Mouse (Mus musculus) yolk sac, embryonic 10.5 days (tissue): ENCODE results near the gene Zbtb18.

Experiments used
- DNase-seq: peaks from one replicate; pipeline ENCODE4 v3.0.0-alpha.2; 2017; ENCODE audit warnings: low spot score

The Zbtb18 gene

GRCm38 (mm10) chr1:177442196-177442808 is at the start of gene Zbtb18:
Zbtb18 (plus strand) TSS chr1:177442351.
- DNase-seq, result peak; percentile 35

DNA sequence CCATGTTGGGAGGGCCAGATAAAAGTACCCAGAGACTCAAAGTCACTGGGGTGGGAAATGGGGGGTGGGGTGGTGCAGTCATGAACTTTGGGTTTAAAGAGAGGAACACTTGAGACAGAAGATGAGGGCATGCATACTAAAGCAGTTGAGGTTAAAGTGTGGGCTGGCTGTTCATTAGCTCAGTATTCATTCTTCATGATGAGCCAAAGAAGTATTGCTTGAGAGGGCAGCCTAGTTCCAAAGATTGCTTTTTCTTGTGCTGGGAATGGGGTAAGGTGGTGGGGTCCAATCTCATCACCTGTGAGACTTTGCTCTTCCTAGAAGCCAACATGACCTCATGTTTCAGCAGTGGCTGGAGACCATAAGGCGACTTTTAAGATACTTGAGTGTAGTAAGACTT is 44.7 kb upstream of the Zbtb18 start:
- no peak for DNase-seq

DNA sequence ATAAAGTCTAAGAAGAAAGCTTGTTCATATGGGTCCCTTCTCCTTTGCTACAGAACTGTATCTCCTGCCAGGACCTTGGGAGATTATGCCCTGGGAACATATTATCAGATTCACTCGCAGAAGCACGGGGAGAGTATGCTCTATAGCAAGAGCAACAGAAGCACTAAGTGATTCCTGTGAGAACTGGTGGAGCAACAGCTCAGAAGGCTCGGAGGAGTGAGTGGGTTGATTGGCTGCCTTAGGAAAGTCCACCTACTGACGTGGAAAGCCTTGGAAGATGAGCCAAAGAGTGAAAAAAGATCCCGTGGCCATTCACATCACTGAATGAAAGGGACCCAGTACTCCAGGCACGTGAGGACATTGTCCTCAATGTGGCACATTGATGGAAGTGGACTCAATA is 37.0 kb upstream of the Zbtb18 start:
- DNase-seq, result no peak

DNA sequence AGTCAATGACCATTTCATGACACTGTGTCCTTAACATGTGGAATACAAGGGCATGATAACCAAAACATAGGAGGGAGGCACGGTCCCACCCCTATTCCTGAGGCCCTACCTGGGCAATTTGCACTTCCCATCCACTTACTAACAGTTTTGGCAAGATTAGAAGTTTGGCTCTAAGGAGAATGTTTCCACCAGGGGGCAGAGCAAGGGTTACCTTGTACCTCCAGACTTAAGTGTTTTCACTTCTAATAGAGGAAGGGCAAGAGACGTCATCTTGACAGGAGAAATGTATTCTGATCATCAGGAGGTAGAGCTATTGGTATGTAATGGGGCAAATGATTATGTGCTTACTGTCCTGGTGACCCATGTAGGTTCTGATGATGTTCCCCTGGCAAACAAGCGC is 33.5 kb upstream of the Zbtb18 start:
- no peak for DNase-seq

- no peak for DNase-seq
Observed at GRCm38 (mm10) chr1:177410769-177411348, 31.3 kb upstream of the Zbtb18 start.

DNA sequence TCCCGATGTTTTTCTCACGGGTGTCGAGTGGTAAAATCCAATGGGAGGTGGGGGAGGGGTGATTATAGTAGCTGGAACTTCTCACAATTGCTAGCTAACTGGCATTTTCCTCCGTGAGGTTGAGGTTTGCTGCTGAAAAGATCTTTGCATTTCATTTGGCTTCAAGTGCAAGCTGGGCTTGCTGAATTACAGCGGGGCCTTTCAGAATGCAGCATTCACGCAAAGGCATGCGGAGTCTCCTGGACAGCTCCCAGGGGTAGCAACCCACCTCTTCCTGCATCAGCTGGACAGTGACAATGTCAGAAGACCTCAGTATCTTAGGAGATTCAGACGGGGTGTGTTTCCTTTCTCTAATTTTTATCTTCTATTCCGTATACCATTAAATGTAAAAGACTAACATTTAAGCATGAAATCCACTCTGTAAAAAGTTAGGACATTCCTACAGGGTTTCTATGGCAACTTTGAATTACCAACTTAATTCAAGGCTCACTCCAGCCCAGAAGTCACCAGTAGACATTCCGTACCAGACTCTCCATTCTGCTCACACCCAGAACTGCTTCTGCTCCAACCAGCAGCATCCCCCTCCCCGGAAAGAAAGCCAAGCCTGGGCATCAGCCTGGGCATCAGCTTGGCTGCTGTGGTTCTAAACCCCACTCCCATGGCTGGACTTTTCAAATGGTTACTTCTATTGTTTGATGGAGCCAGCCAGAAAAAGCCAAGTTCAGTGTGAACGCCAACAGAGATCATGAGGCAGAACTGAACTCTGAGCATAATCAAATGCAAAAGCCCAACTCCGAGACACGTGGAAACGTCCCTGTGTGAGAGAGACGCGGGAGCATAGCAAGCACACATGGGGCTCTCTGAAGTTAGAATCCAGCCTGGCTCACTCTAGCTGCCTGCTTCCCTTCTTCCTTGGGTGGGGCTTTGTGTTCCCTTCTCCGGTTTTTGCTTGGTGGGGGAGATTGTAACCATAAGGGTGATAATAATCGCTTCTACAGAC is 30.5 kb upstream of the Zbtb18 start:
- DNase-seq, result no peak

DNA sequence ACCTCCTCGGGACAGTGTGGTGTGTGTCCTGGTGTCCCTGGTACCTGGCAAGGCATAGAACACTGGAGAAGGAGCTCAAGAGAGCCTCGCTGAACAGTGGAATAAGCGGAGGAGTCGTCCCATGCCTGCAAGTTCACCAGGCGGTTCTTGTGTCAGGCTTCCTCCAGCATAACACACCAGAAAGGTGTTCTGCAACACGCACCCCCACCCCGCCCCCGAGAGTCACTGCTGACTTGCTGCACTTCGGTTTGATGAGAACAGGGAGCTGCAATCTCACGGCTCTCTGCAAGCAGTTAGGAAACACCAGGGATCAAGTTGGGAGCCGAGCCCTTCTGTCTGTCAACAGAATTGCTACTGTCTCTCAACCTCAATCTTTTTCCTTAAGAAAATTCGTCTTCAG is 22.8 kb upstream of the Zbtb18 start:
- DNase-seq, result no peak

DNA sequence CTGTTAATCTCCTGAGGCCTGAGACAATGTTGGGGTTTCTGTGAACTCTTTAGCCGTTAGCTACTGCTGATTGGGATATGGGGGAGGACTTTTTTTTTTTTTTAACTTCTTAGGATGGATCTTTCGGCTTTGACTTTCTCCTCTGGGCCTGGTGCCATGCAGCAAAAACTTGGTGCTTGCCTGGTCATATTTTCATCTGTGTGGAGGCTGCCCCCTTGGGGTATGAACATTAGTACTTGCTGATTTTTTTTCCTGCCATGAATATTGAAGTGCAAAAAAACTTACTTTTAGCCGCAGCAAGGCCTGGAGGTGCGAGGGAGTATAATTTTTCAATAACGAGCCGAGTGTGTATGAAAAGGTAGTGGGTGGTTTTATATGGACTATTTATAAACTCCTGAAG is 22.0 kb upstream of the Zbtb18 start:
- no peak for DNase-seq

- DNase-seq, result no peak
Observed at GRCm38 (mm10) chr1:177427862-177428261, 14.3 kb upstream of the Zbtb18 start.

GRCm38 (mm10) chr1:177428338-177428737 is 13.8 kb upstream of the Zbtb18 start:
- no peak for DNase-seq

DNA sequence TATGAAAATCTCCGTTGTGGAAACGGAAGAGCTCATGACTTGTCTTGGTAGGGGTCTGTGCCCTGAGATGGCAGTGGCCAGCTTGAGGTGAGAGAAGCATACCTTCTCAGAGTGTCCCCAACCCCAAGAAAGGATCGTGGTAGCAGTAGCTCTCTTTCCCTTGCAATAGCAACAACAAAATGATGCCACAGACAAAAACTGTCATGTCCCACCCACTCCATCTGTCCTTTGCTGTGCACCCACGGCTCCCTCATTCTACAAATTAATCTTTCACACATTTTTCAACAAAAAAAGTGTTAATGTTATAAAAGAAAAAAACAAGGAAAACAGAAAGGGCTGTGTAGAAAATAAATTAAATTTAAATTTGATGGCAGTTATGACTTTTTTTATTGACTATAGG is 13.1 kb upstream of the Zbtb18 start:
- no peak for DNase-seq

GRCm38 (mm10) chr1:177440411-177440810 is 1.7 kb upstream of the Zbtb18 start:
- no peak for DNase-seq

DNA sequence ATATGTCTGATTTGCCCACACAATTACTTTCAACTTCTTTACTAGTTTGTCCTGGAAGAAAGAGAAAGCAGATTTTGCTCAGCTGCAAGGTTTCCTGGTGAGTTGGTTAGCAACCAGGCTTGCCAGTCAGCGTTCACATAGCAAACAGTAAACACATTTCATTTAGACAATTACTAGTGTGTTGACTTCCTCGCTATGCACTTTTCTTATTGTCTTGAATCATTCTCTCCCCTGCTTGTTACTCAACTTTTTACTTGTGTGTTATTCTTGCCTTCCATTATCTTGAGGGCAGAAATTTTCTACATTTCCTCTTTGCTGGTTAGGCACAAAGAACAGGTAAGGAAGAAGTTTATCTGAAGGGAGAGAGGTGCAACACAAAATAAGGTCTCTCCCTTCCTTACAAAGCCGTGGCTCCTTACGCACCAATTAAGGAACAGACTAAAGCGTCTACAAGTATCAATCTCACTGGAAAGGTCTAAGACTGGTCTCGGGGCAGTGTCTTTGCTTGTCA is 1.1 kb upstream of the Zbtb18 start:
- DNase-seq, result no peak

DNA sequence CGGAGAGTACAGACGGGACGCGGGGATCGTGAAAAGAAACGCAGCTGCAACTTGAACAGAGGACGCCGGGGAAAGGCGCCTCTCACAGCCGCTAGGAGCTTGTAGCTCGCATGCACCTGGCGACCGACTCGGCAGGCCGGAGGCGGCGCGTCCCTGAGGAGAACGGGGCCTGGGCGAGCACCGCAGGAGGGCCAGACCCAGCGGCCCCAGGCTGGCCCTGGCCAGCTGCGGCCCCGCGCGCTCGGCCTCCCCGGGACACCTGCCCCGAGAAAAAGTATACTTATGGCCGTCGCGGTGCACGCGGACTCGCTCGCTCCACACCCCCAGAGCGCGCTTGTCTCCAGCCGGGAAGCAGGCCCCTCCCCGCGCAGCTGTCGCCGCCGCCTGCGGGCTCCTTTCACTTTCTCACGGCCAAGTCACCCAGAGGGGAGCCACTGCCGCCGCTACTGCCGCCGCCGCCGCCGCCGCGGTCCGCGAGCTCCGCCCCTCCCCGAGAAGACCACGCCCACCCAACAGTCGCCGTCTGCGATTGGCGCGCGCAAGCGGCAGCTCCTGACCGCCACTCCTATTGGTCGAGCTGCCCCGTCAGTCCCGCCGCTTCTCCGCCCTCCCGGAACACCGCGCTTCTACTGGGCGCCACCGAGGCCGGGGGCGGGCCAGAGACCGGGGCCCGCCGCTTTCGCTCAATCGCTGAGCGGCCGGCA is 507 bp upstream of the Zbtb18 start:
- peak; percentile 97 for DNase-seq

DNA sequence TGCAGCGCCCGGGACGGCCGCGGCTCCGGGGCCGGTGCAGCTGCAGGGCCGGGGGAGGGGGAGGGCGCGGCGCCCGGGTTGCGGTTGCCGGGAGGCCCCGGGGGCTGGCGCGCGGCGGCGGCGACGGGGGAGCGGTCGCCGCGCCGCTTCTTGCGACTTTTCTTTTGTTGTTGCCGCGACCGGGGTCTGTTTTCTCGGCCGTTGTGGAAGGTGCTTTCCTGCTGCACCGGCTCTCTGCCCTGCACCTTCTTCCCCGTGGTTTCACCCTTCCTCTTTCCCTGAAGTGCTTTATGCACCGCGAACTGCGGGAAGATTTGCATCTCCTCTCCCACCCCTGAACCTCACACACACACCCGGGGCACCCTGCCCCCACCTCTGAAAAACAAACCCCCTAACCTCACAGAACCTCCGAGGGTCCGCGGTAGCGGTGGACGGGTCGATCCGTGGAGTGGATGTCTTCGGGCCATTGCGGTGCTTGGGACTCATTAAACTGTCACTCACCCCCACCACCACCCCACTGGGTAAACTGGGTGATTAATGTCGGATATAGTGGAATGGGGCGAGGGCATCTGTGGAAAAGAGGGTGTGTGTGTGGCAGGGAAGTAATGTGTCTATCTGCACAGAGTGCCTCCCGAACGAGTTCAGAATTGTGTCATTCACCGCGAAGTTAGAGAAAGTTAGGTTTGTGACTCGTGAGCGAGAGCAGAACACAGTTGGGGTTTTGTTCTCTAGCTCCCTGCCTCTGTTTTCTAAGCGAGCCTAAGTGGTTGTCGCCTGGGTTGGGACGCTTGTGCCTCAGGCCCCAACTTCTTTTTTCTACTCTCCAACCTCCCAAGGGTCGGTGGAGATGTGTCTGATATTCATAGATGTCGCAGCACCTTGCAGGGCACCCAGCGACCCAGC is 921 bp downstream of the Zbtb18 start:
- peak; percentile 19 for DNase-seq

GRCm38 (mm10) chr1:177443724-177444482 is 1.8 kb downstream of the Zbtb18 start:
- DNase-seq, result no peak

GRCm38 (mm10) chr1:177444483-177444810 is 2.3 kb downstream of the Zbtb18 start:
- no peak for DNase-seq

GRCm38 (mm10) chr1:177444941-177445340 is 2.8 kb downstream of the Zbtb18 start:
- DNase-seq, result no peak

DNA sequence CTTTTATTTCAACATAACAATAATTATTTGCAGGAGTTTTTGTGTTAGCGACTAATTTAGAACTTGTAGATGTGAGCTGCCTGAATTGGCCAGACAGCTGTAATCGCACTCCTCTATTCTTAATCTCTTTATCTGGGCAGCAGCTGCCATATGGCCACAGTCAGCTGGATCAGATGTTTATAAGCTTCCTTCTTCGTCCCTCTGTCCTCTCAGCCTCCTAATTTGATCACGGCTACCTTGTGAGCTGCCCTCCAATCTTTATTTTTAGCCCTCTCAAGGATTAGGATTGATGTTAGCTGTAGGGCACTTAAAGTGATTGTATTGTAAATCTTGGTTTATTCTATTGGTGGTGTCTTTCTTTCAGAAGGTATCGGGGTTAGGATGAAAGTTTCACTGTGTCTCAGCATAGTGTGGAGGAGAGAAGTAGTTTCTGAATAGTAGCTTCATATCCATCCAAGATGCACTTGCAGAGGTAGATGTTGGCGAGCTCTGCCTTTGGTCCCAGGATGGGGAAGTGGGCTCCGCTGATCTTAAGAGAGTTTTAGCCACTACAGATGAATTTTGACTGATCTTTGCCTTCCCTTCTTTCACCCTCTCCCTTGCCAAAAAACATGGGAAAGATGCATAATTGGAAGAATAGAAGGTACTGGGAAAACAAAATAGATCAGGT is 3.4 kb downstream of the Zbtb18 start:
- no peak for DNase-seq

- DNase-seq, result no peak
Observed at GRCm38 (mm10) chr1:177447086-177447485, 4.9 kb downstream of the Zbtb18 start.
